Mouse (Mus musculus) hematopoietic stem cell, adult 5-6 weeks (primary cell): ENCODE measurements around the gene Tnpo3. TPM values are rescaled to one million over a fixed set of nuclear protein-coding genes. Genes with fewer than 3 reads are reported as not detected.

Experiments
- ATAC-seq, 2 experiments: fragments of 125-278 bp in 1 of 2; replicated peaks in 1 of 2; 2 replicates each; pipeline ENCODE4 v1.8.0; 2016 to 2017; ENCODE audit warnings: inconsistent platforms in 2 of 2, mild to moderate bottlenecking in 2 of 2, moderate number of reproducible peaks in 2 of 2, low read depth in 1 of 2, moderate TSS enrichment in 1 of 2; ENCODE audit not compliant: low FRiP score in 2 of 2, poor library complexity in 2 of 2, severe bottlenecking in 2 of 2, insufficient read depth in 1 of 2, low TSS enrichment in 1 of 2
- total RNA-seq: library from RNA; stranded (forward); fragments of 172-1452, 232-1000 nt; gene quantifications from 2 replicates; pipeline ENCODE4 v1.2.3, GENCODE M21; 2017

Gene Tnpo3
- total RNA-seq = 76.4 and 89.6 TPM in 2 replicates

- peak; percentile 91 to 98 for ATAC-seq
Measured at GRCm38 (mm10) chr6:29609111-29610019, at the start of gene Tnpo3. Gene Tnpo3 (minus strand): TSS chr6:29609887.

GRCm38 (mm10) chr6:29658626-29659475, 49.2 kb upstream of the Tnpo3 start:
- ATAC-seq = no peak

GRCm38 (mm10) chr6:29653271-29653670, 43.6 kb upstream of the Tnpo3 start:
- ATAC-seq = no peak

- peak; percentile 53 to 57; a peak in 3 of 4 replicates for ATAC-seq
Measured at GRCm38 (mm10) chr6:29650170-29650549, 40.5 kb upstream of the Tnpo3 start.

GRCm38 (mm10) chr6:29649494-29650169, 39.9 kb upstream of the Tnpo3 start:
- ATAC-seq = peak; percentile 78 to 88

- no peak for ATAC-seq
Measured at GRCm38 (mm10) chr6:29641816-29642215, 32.1 kb upstream of the Tnpo3 start.

GRCm38 (mm10) chr6:29639580-29640419, 30.1 kb upstream of the Tnpo3 start:
- ATAC-seq = no peak

GRCm38 (mm10) chr6:29638844-29639460, 29.3 kb upstream of the Tnpo3 start:
- ATAC-seq = no peak

GRCm38 (mm10) chr6:29637397-29638373, 28.0 kb upstream of the Tnpo3 start:
- ATAC-seq = no peak

- ATAC-seq = no peak
Measured at GRCm38 (mm10) chr6:29636322-29637092, 26.8 kb upstream of the Tnpo3 start.

GRCm38 (mm10) chr6:29634537-29634936, 24.9 kb upstream of the Tnpo3 start:
- ATAC-seq = no peak

GRCm38 (mm10) chr6:29632552-29633292, 23.0 kb upstream of the Tnpo3 start:
- ATAC-seq = no peak

- no peak for ATAC-seq
Measured at GRCm38 (mm10) chr6:29631751-29632551, 22.3 kb upstream of the Tnpo3 start.
